Mouse (Mus musculus) forebrain, embryonic 16.5 days (tissue): Measurements from ENCODE around the gene Sohlh1. TPM values are rescaled to one million over a fixed set of nuclear protein-coding genes. Genes with fewer than 3 reads are reported as not detected.

Experiments
- ATAC-seq: fragments of 200-750 bp; cut with Nextera tagmentation; 2 replicates; pipeline ENCODE4 v1.8.0; 2017; ENCODE audit warnings: mild to moderate bottlenecking, moderate library complexity
- H3K27ac ChIP-seq: fragments of 300-500 bp; sonication (generic); 2 replicates; pipeline ENCODE4 v1.5.1; 2014; ENCODE audit warnings: low read length, control low read depth
- H3K27me3 ChIP-seq: fragments of 300-500 bp; sonication (generic); replicated peaks from 2 replicates; pipeline ENCODE4 v1.6.1; 2014; ENCODE audit warnings: low read length; ENCODE audit not compliant: control insufficient read depth, insufficient read depth
- H3K36me3 ChIP-seq: fragments of 300-500 bp; sonication (generic); 2 replicates; pipeline ENCODE4 v1.6.1; 2014; ENCODE audit not compliant: control insufficient read depth, insufficient read depth
- H3K4me1 ChIP-seq: fragments of 300-500 bp; sonication (generic); replicated peaks from 2 replicates; pipeline ENCODE4 v1.6.1; 2014; ENCODE audit warnings: low read length; ENCODE audit not compliant: control insufficient read depth, insufficient read depth
- H3K4me2 ChIP-seq: fragments of 300-500 bp; sonication (generic); 2 replicates; pipeline ENCODE4 v1.6.1; 2014; ENCODE audit warnings: mild to moderate bottlenecking, low read length, control low read depth
- H3K4me3 ChIP-seq: fragments of 300-500 bp; sonication (generic); replicated peaks from 2 replicates; pipeline ENCODE4 v1.5.1; 2014; ENCODE audit warnings: mild to moderate bottlenecking, low read length, control low read depth
- H3K9ac ChIP-seq: fragments of 300-500 bp; sonication (generic); replicated peaks from 2 replicates; pipeline ENCODE4 v1.6.1; 2014; ENCODE audit warnings: low read depth, low read length, control low read depth
- H3K9me3 ChIP-seq: fragments of 300-500 bp; sonication (generic); 2 replicates; pipeline ENCODE4 v1.6.1; 2016; ENCODE audit warnings: low read length; ENCODE audit not compliant: control insufficient read depth
- whole genome bisulfite sequencing: fragments of 180-500 bp; shearing (Covaris S2); extraction: QIAGEN DNeasy Blood & Tissue Kit; methylation state at CpG from one replicate; pipeline ENCODE4 v1.1.7; 2014; 5-methylcytosine and 5-hydroxymethylcytosine counted together
- polyA plus RNA-seq: library from polyadenylated mRNA; unstranded; fragments of >200 nt; fragmentation: Nextera tagmentation; extraction: Ambion mirVana; gene quantifications from 2 replicates; pipeline ENCODE4 v1.2.1, GENCODE M21; 2015

The Sohlh1 gene
- polyA plus RNA-seq, 1 experiment from 2014 or later: not detected

GRCm38 (mm10) chr2:25852626-25853025 lies 5.6 kb upstream of the Sohlh1 start:
- WGBS: 40% methylated on average over 3 of the region's 3 CpGs
- Histone ChIP-seq H3K4me2 (no peak overlapping the region), H3K9me3 (no peaks in the 10 kb centered on the region), H3K4me1 (no peaks in the 10 kb centered on the region), H3K36me3 (no peaks in the 10 kb centered on the region), H3K27me3 (no peaks in the 10 kb centered on the region), H3K27ac (no peak overlapping the region), H3K9ac (no peak overlapping the region), H3K4me3 (no peak overlapping the region)
- no peak for ATAC-seq

- H3K4me2 ChIP-seq: no peak overlapping the region
- no peaks in the 10 kb centered on the region for H3K36me3 ChIP-seq
- no peaks in the 10 kb centered on the region for H3K4me1 ChIP-seq
- H3K9ac ChIP-seq: no peak overlapping the region
- 6% methylated on average over 4 of the region's 4 CpGs for WGBS
- H3K27ac ChIP-seq: no peak overlapping the region
- no peaks in the 10 kb centered on the region for H3K27me3 ChIP-seq
- H3K9me3 ChIP-seq: no peaks in the 10 kb centered on the region
- no peak for ATAC-seq
- no peak overlapping the region for H3K4me3 ChIP-seq
Measured at GRCm38 (mm10) chr2:25850330-25850729, 3.3 kb upstream of the Sohlh1 start.

- no peak for ATAC-seq
- Histone ChIP-seq H3K9me3 (no peaks in the 10 kb centered on the region), H3K36me3 (no peaks in the 10 kb centered on the region), H3K4me1 (peaks cover 5% of the 10 kb centered on the region), H3K4me2 (no peak overlapping the region), H3K4me3 (no peak overlapping the region), H3K27ac (no peak overlapping the region), H3K9ac (no peak overlapping the region), H3K27me3 (no peaks in the 10 kb centered on the region)
- 55% methylated on average over 8 of the region's 8 CpGs for WGBS
Measured at GRCm38 (mm10) chr2:25846516-25846915, 532 bp downstream of the Sohlh1 start.

DNA sequence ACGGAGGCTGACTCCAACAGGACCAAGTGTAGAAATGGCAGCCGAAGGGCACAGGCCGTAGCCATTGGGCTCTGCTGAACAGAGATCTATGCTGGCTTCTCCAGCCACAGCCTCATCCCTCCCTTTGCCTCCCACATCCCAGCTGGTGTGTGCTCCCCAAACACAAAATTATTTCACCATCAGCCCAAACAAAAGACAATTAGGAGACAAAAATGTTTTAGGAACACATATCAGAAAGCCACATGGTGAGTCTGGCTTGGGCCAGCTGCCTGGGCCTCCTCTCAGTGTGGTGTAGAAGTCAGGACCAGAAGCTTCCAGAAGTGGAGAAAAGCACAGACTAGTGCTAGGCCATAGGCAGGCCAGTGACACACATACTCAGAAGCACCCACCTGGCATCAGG lies 3.0 kb downstream of the Sohlh1 start:
- Histone ChIP-seq H3K9ac (no peak overlapping the region), H3K27me3 (no peaks in the 10 kb centered on the region), H3K36me3 (no peaks in the 10 kb centered on the region), H3K4me2 (no peak overlapping the region), H3K9me3 (no peaks in the 10 kb centered on the region), H3K4me3 (no peak overlapping the region), H3K27ac (no peak overlapping the region), H3K4me1 (peaks cover 5% of the 10 kb centered on the region)
- ATAC-seq: no peak
- WGBS: 95% methylated on average over 3 of the region's 3 CpGs

GRCm38 (mm10) chr2:25842758-25843157 lies 4.3 kb downstream of the Sohlh1 start:
- Histone ChIP-seq H3K4me1 (peaks cover 5% of the 10 kb centered on the region), H3K4me2 (no peak overlapping the region), H3K4me3 (no peak overlapping the region), H3K27me3 (no peaks in the 10 kb centered on the region), H3K9me3 (no peaks in the 10 kb centered on the region), H3K36me3 (no peaks in the 10 kb centered on the region), H3K27ac (no peak overlapping the region), H3K9ac (peak overlapping the region; percentile 9; the same call in 1 of the 2 replicates)
- 7% methylated on average over 1 of the region's 1 CpGs for WGBS
- peak; percentile 43; the same call in 1 of the 2 replicates for ATAC-seq

DNA sequence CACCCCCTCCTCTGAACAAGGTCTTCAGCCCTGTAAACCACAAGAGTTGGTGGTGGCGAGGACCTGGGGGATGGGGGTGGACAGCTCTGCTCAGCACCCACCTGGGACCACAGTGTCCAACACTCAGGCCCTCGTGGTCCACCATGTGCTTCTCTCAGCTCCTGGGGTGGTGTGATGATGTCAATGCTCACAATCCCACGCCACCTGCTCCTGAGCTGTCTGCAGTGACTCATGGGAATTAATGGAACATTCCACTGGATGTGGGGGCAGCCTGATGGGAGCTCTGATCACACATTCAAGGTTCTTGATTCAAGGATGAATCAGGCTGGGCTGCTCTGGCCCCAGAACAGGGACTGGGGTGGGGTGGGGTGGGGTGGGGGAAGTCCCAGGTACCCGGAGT lies 4.9 kb downstream of the Sohlh1 start:
- Histone ChIP-seq H3K27ac (no peak overlapping the region), H3K9ac (no peak overlapping the region), H3K4me1 (peaks cover 5% of the 10 kb centered on the region), H3K27me3 (no peaks in the 10 kb centered on the region), H3K36me3 (no peaks in the 10 kb centered on the region), H3K9me3 (no peaks in the 10 kb centered on the region), H3K4me3 (no peak overlapping the region), H3K4me2 (no peak overlapping the region)
- 65% methylated on average over 4 of the region's 4 CpGs for WGBS
- ATAC-seq: no peak

- Histone ChIP-seq H3K9me3 (no peaks in the 10 kb centered on the region), H3K27ac (no peak overlapping the region), H3K36me3 (no peaks in the 10 kb centered on the region), H3K4me3 (no peak overlapping the region), H3K4me1 (no peaks in the 10 kb centered on the region), H3K4me2 (no peak overlapping the region), H3K9ac (no peak overlapping the region), H3K27me3 (0 out of 2 replicates have a peak, but pooled peaks cover 2% of the 10 kb centered on the region)
- peak; percentile 52 for ATAC-seq
- 48% methylated on average over 5 of the region's 5 CpGs for WGBS
Measured at GRCm38 (mm10) chr2:25836291-25836690, 10.8 kb downstream of the Sohlh1 start.

- 0 out of 2 replicates have a peak, but pooled peaks cover 2% of the 10 kb centered on the region for H3K27me3 ChIP-seq
Measured at GRCm38 (mm10) chr2:25830786-25831185, 16.3 kb downstream of the Sohlh1 start.

DNA sequence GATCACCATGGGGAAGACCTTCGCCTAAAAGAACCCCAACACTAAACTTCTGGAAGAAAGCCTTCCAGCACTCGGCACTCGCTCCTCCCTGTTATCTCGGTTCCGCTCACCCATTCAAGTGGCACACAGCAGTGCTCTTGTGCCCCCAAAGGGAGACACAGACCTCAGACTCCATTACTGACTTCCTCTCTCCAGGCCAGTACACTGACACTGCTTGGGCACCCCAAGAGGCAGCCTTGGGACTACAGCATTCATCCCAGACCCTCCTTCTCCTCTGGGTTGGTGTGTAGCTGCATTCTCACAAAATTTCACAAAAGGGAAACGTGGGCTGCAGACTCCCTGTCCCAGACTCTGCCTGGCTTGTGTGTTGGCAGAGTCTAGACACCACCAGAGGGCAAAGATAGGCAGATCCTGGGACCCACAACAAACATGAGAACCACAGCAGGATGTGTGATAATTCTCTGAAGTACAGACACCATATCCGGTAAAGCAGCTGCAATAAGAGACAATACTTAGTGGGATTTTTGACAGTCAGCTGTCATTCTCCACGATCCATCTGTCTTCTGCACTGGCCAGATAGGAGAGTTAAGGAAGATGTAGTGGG lies 18.6 kb downstream of the Sohlh1 start:
- Histone ChIP-seq H3K27me3 (no peaks in the 10 kb centered on the region), H3K4me1 (no peaks in the 10 kb centered on the region), H3K4me2 (no peak overlapping the region), H3K27ac (no peak overlapping the region), H3K36me3 (no peaks in the 10 kb centered on the region), H3K9ac (no peak overlapping the region), H3K4me3 (no peak overlapping the region), H3K9me3 (no peaks in the 10 kb centered on the region)
- ATAC-seq: no peak
- WGBS: 72% methylated on average over 8 of the region's 8 CpGs

More at GRCm38 (mm10) chr2:25830786-25831185, 16.3 kb downstream of the Sohlh1 start:
- ATAC-seq: no peak
- Histone ChIP-seq H3K9me3 (no peaks in the 10 kb centered on the region), H3K9ac (no peak overlapping the region), H3K4me1 (no peaks in the 10 kb centered on the region), H3K4me2 (no peak overlapping the region), H3K4me3 (no peak overlapping the region), H3K36me3 (no peaks in the 10 kb centered on the region), H3K27ac (no peak overlapping the region)
- WGBS: 57% methylated on average over 3 of the region's 3 CpGs

GRCm38 (mm10) chr2:25824751-25825150 lies 22.3 kb downstream of the Sohlh1 start:
- 0 out of 2 replicates have a peak, but pooled peaks cover 2% of the 10 kb centered on the region for H3K9me3 ChIP-seq
- H3K9ac ChIP-seq: no peak overlapping the region
- no peak overlapping the region for H3K4me2 ChIP-seq
- no peak overlapping the region for H3K4me3 ChIP-seq
- H3K27me3 ChIP-seq: no peaks in the 10 kb centered on the region
- no peaks in the 10 kb centered on the region for H3K4me1 ChIP-seq
- no peak for ATAC-seq
- H3K36me3 ChIP-seq: no peaks in the 10 kb centered on the region
- 90% methylated on average over 3 of the region's 3 CpGs for WGBS
- no peak overlapping the region for H3K27ac ChIP-seq
